Mouse (Mus musculus) heart, adult 2 months (tissue): ENCODE results near the gene Gfpt2.

ENCODE experiments used
- CTCF ChIP-seq: fragments of 200-600 bp; IDR thresholded peaks from 2 replicates; pipeline ENCODE4 v1.8.1; 2022; ENCODE audit warnings: antibody characterized with exemption, mild to moderate bottlenecking, moderate library complexity
- EP300 ChIP-seq: fragments of 200-500 bp; IDR thresholded peaks from 2 replicates; pipeline ENCODE4 v1.6.1; 2011; ENCODE audit warnings: low read depth, low read length, control low read depth; ENCODE audit not compliant: insufficient read depth
- POLR2A ChIP-seq: fragments of 200-500 bp; IDR thresholded peaks from 2 replicates; pipeline ENCODE4 v1.6.1; 2011; ENCODE audit warnings: mild to moderate bottlenecking, low read depth, low read length, control low read depth; ENCODE audit not compliant: insufficient read depth

DNA sequence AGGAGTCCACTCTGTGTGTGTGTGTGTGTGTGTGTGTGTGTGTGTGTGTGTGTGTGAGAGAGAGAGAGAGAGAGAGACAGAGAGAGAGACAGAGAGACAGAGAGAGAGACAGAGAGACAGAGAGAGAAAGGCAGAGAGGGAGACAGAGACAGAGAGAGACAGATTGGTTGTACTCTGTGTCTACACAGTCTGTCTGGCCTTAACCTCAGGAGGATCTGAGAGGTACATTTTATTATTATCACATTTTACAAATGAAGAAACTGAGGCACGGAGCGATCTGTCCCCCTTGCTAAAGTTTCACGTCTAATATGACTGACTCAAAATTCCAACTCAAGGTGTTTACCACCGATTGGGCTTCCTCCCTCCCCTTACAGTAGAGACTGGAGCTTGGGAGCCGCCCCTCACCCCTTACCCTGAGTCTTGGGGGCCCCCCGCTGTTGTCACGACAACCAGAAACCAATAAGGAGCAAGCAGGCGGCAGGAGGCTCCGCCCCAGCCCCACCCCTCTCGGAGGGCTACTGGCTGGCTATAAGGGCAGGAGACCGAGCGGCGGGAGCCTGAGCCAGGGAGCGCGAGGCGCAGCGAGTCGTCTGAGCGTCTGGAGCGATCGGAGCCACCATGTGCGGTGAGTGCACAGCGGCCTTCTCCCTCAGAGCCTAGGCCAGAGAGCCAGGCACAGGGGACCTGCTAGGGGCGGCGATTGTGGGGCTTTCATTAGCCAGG lies at the start of gene Gfpt2:
- TF ChIP-seq CTCF (no peak), POLR2A (peak; percentile 94), EP300 (no peak)
